Mouse (Mus musculus): ENCODE results near the gene Tspear.

DNA sequence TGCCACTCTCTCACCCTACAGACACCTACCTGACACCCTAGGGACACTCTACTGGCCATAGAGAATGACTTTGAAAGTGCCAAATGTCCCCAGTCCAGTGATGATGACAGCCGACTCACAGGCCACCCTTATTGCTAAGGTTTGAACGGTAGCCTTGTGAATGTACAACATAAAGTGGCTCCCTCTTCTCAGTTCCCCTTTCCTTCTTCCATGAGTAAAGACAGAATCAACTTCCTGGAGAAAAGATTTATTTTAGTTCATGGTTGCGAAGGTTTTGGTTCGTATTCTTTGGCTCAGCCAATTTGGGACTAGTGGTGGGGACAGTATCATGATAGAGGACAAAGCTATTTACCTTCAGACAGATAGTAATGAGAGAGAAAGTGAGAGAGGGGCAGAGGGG, 52.6 kb downstream of the Tspear start:
- no peak for TF ChIP-seq CTCF (IDR thresholded peaks at IDR 0.05; ENCODE audit: extremely low read depth, insufficient read depth, insufficient read length, insufficient replicate concordance)
- TF ChIP-seq POLR2A (IDR thresholded peaks at IDR 0.05; ENCODE audit: low read depth, low read length), result no peak
